Comparison of ENCODE assay signal across 35 mouse cellular contexts in genomic region chr2:77889949-77890348, GRCm38 (mm10).
"Had no signal": no experiment of that assay in that cellular context is flagged by ENCODE, and none has a peak within 500 bp of the region (broad histone marks: within the 10 kb centered on the region; RNA-seq: fewer than 3 reads in every experiment).

No protein-coding gene starts in this region.

- H3K27me3 ChIP-seq: heart, embryonic 12.5 days; heart, embryonic 13.5 days; heart, embryonic 15.5 days; hindbrain, embryonic 12.5 days; hindbrain, embryonic 13.5 days; hindbrain, embryonic 15.5 days; intestine, embryonic 15.5 days; kidney, embryonic 15.5 days had no signal

- DNase-seq: heart, adult 2 months; heart, postnatal 10 days; heart, postnatal 14 days; heart, postnatal 36 days; heart, postnatal 4 days; kidney, adult 11 months; kidney, adult 18-20 months; kidney, adult 2 months; kidney, adult 8-10 months; kidney, adult 9 months; kidney, postnatal 10 days; kidney, postnatal 14 days; kidney, postnatal 25 days; kidney, postnatal 36 days; kidney, postnatal 4 days; layer of hippocampus, adult 9-11 months had no signal

- H3K4me2 ChIP-seq: heart, embryonic 11.5 days; heart, embryonic 12.5 days; heart, embryonic 13.5 days; heart, embryonic 15.5 days; hindbrain, embryonic 12.5 days; hindbrain, embryonic 13.5 days; hindbrain, embryonic 14.5 days; hindbrain, embryonic 15.5 days; intestine, embryonic 15.5 days; kidney, embryonic 15.5 days had no signal

- H3K4me3 ChIP-seq: heart, adult 2 months; heart, embryonic 10.5 days; heart, embryonic 12.5 days; heart, embryonic 13.5 days; heart, embryonic 15.5 days; hindbrain, embryonic 10.5 days; hindbrain, embryonic 12.5 days; hindbrain, embryonic 13.5 days; hindbrain, embryonic 15.5 days; intestine, embryonic 15.5 days; kidney, embryonic 15.5 days; layer of hippocampus, adult 2 months had no signal

- ATAC-seq: hindbrain, embryonic 16.5 days; hindbrain, postnatal 0 days; inflammation-experienced regulatory T-cells, adult 6 months; intestine, embryonic 15.5 days; intestine, embryonic 16.5 days; intestine, postnatal 0 days had no signal

- H3K27ac ChIP-seq: heart, adult 2 months; heart, embryonic 10.5 days; heart, embryonic 13.5 days; heart, embryonic 15.5 days; hindbrain, embryonic 10.5 days; hindbrain, embryonic 12.5 days; hindbrain, embryonic 13.5 days; hindbrain, embryonic 14.5 days; hindbrain, embryonic 15.5 days; hindbrain, postnatal 0 days; intestine, embryonic 15.5 days; kidney, embryonic 15.5 days; kidney, postnatal 0 days; layer of hippocampus, adult 2 months had no signal

- H3K4me1 ChIP-seq: heart, embryonic 10.5 days; heart, embryonic 12.5 days; heart, embryonic 13.5 days; heart, embryonic 15.5 days; hindbrain, embryonic 10.5 days; hindbrain, embryonic 12.5 days; hindbrain, embryonic 13.5 days; hindbrain, embryonic 15.5 days; intestine, embryonic 15.5 days; kidney, embryonic 15.5 days had no signal

- H3K9ac ChIP-seq: heart, embryonic 12.5 days; heart, embryonic 13.5 days; heart, embryonic 15.5 days; hindbrain, embryonic 12.5 days; hindbrain, embryonic 13.5 days; hindbrain, embryonic 14.5 days; hindbrain, embryonic 15.5 days; intestine, embryonic 15.5 days; kidney, embryonic 15.5 days had no signal

- H3K9me3 ChIP-seq: heart, embryonic 10.5 days; heart, embryonic 12.5 days; heart, embryonic 15.5 days; hindbrain, embryonic 10.5 days; hindbrain, embryonic 12.5 days; hindbrain, embryonic 13.5 days; hindbrain, embryonic 15.5 days; intestine, embryonic 15.5 days; kidney, embryonic 15.5 days had no signal
